Mouse (Mus musculus) forebrain, embryonic 11.5 days (tissue): ENCODE results near the gene Gja8. TPM values are rescaled to one million over a fixed set of nuclear protein-coding genes. Genes with fewer than 3 reads are reported as not detected.

ENCODE experiments used
- ATAC-seq: fragments of 200-750 bp; cut with Nextera tagmentation; replicated peaks from 2 replicates; pipeline ENCODE4 v1.8.0; 2017; ENCODE audit warnings: moderate TSS enrichment; ENCODE audit not compliant: low FRiP score
- DNase-seq: peaks from one replicate; pipeline ENCODE4 v3.0.0-alpha.2; 2017; ENCODE audit warnings: low spot score
- H3K27ac ChIP-seq: fragments of 300-500 bp; sonication (generic); 2 replicates; pipeline ENCODE4 v1.5.1; 2014; ENCODE audit warnings: low read depth, low read length
- H3K27me3 ChIP-seq: fragments of 300-500 bp; sonication (generic); 2 replicates; pipeline ENCODE4 v1.6.1; 2014; ENCODE audit warnings: mild to moderate bottlenecking, low read length, mixed read lengths; ENCODE audit not compliant: control insufficient read depth, insufficient read depth
- H3K36me3 ChIP-seq: fragments of 300-500 bp; sonication (generic); 2 replicates; pipeline ENCODE4 v1.6.1; 2014; ENCODE audit warnings: mild to moderate bottlenecking, low read length, moderate library complexity, mixed read lengths; ENCODE audit not compliant: control insufficient read depth, insufficient read depth
- H3K4me1 ChIP-seq: fragments of 300-500 bp; sonication (generic); replicated peaks from 2 replicates; pipeline ENCODE4 v1.6.1; 2014; ENCODE audit warnings: low read length, mixed read lengths; ENCODE audit not compliant: control insufficient read depth, insufficient read depth
- H3K4me2 ChIP-seq: fragments of 300-500 bp; sonication (generic); 2 replicates; pipeline ENCODE4 v1.6.1; 2014; ENCODE audit warnings: low read depth, mild to moderate bottlenecking, low read length, moderate library complexity, mixed read lengths; ENCODE audit not compliant: severe bottlenecking
- H3K4me3 ChIP-seq: fragments of 300-500 bp; sonication (generic); 2 replicates; pipeline ENCODE4 v1.5.1; 2014; ENCODE audit warnings: low read depth, low read length
- H3K9ac ChIP-seq: fragments of 300-500 bp; sonication (generic); 2 replicates; pipeline ENCODE4 v1.6.1; 2014; ENCODE audit warnings: low read length
- H3K9me3 ChIP-seq: fragments of 300-500 bp; sonication (generic); 2 replicates; pipeline ENCODE4 v1.6.1; 2016; ENCODE audit warnings: low read length, mixed read lengths; ENCODE audit not compliant: control insufficient read depth
- WGBS: fragments of 180-500 bp; shearing (Covaris S2); extraction: QIAGEN DNeasy Blood & Tissue Kit; methylation state at CpG from one replicate; pipeline ENCODE4 v1.1.7; 2014; 5-methylcytosine and 5-hydroxymethylcytosine counted together
- polyA plus RNA-seq: library from polyadenylated mRNA; unstranded; fragments of >200 nt; fragmentation: Nextera tagmentation; extraction: Ambion mirVana; gene quantifications from 2 replicates; pipeline ENCODE4 v1.2.1, GENCODE M21; 2014

Gene Gja8
- polyA plus RNA-seq, 1 experiment from 2014 or later, result not detected

DNA sequence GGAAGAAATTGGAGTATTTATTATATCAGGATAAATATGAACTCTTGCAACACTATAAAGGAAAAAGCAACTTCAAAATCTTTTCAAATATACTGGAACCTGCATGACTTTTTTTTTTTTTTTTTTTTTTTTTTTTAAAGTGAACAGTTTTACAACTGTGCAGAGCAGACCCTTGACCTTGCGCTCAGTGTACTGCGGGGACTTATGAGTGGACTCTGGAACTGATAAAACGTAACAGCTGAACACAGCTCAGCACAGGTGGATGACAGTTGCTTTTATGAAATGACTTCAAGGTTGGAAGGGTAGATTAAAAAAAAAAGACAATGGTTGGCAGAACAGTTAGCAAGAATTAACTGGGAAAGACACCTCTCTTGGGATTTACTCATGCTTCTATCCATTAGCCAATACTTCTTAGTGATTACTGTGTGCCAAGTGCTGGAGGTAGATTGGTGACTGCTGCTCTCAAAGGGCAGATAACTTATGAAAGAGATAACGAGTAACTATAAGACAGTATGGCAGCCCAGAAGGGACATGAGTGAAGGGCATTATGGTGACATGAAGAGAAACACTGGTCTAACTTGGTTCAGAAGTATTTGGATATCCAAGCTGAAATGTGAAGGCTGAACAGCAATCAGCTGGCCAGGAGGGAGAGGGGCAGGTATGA, 23.4 kb downstream of the Gja8 start:
- Histone ChIP-seq H3K36me3 (no peaks in the 10 kb centered on the region), H3K9me3 (no peaks in the 10 kb centered on the region), H3K27ac (no peak overlapping the region), H3K27me3 (no peaks in the 10 kb centered on the region; the same call in 1 of the 2 replicates), H3K9ac (no peak overlapping the region), H3K4me2 (no peak overlapping the region), H3K4me1 (peaks cover 5% of the 10 kb centered on the region; the same call in 1 of the 2 replicates), H3K4me3 (no peak overlapping the region)
- no peak for DNase-seq
- 93% methylated on average over 4 of the region's 4 CpGs for WGBS
- ATAC-seq, result no peak

DNA sequence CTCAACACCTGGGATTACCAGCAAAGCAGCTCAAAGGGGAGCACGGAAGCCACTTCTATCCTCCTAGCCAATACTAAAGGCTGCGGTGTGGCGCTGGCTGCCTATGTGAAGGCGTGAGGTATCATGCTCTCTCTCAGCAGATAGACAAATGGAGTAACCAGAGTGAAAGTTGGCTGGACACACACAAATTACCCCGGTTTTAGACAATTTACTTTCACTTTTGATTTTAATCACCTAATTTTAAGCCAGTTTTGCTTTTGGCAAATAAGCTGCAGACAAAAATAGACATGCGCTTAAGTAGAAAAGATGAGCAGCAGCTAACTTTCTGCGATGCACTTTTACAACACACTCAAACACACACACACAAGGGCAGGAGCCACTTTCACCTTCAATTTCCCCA, 42.1 kb downstream of the Gja8 start:
- Histone ChIP-seq H3K27ac (no peak overlapping the region), H3K36me3 (no peaks in the 10 kb centered on the region; the same call in 1 of the 2 replicates), H3K27me3 (no peaks in the 10 kb centered on the region), H3K4me1 (no peaks in the 10 kb centered on the region), H3K4me2 (no peak overlapping the region), H3K4me3 (no peak overlapping the region), H3K9me3 (no peaks in the 10 kb centered on the region), H3K9ac (no peak overlapping the region)
- ATAC-seq, result no peak
- 95% methylated on average over 7 of the region's 7 CpGs for WGBS
- DNase-seq, result no peak

DNA sequence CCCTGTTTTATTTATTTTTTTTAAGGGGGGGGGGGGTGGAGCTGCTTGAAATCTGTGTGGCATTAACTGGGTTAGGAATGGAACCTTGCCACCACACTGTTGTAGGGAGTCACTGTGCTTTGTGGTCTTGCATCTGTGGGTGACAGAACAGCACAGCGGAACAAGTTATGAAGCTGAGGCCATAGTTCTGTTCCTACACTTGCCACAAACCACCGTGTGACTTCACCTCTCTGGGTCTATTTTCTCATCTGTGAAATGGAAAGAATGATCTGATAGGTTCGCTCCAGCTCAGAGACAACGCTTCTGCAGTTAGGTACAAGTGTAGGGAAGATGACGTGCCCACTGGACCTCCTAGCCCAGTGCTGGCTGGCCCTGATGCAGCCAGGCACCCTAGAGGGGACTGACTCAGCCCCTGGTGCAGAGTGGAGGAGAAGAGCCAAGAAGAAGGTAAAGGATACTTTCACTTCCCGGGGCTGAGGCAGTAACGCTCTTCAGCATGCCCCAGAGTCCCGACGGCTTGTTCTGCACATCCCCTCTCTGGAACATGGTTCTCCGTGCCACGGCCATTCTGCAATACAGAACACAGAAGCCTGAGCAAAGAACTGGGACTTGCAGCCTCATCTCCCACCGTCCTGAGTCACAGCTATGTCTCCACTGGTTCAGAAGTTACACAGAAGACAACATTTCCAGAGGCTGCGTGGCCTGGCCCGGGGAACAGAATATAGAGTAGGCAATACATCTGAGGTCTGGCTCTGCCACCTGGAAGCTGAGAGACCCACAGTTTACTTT, 43.6 kb downstream of the Gja8 start:
- WGBS, result 96% methylated on average over 14 of the region's 14 CpGs
- no peaks in the 10 kb centered on the region for H3K4me1 ChIP-seq
- H3K4me2 ChIP-seq, result no peak overlapping the region
- no peak for DNase-seq
- no peak overlapping the region for H3K4me3 ChIP-seq
- H3K27ac ChIP-seq, result no peak overlapping the region
- H3K9ac ChIP-seq, result no peak overlapping the region
- no peak for ATAC-seq
- no peaks in the 10 kb centered on the region for H3K9me3 ChIP-seq
- H3K27me3 ChIP-seq, result no peaks in the 10 kb centered on the region
- no peaks in the 10 kb centered on the region; the same call in 1 of the 2 replicates for H3K36me3 ChIP-seq

DNA sequence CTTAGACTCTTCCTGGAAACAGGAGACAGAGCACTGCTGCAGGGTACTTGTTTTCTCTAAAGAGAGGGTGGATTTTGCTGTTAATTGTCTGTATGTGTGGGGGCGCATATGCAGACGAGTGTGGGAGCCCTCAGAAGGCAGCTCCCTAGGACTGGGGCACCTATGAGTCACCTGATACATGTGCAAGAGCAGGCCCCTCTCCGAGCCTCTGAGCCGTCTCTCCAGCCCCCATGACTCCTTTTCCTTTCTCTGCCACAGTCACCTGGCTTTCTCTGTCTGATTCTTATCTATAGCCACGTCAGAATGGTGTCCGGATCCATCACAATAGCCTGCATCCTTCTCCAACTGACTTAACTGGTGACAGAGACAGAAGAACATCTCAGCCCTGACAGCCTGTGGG, 44.3 kb downstream of the Gja8 start:
- H3K27ac ChIP-seq, result no peak overlapping the region
- ATAC-seq (no peak), DNase-seq (no peak)
- H3K4me2 ChIP-seq, result no peak overlapping the region
- H3K27me3 ChIP-seq, result no peaks in the 10 kb centered on the region
- no peaks in the 10 kb centered on the region for H3K4me1 ChIP-seq
- no peak overlapping the region for H3K9ac ChIP-seq
- no peaks in the 10 kb centered on the region; the same call in 1 of the 2 replicates for H3K36me3 ChIP-seq
- H3K9me3 ChIP-seq, result no peaks in the 10 kb centered on the region
- H3K4me3 ChIP-seq, result no peak overlapping the region
- WGBS, result 87% methylated on average over 6 of the region's 6 CpGs

DNA sequence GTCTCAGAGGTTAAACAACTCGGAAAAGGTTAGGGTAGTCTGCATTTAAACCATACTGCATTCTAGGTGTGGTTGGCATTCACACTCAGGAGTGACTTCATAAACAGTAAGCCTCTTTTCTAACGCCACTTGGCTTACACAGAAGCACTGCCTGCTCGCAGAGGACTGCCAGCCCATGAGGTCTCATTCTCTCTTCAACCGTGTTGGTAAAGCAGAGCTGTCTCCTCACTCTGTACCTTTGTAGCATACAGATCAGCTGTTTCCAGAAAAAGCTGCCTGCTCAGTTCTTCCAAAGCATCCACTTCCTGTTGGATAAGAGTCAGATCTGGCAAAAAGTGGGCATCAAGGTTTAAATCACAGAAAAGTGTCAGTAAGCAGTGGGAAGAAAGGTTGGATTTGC, 45.4 kb downstream of the Gja8 start:
- WGBS, result 88% methylated on average over 4 of the region's 4 CpGs
- H3K27me3 ChIP-seq, result no peaks in the 10 kb centered on the region
- H3K4me1 ChIP-seq, result no peaks in the 10 kb centered on the region
- H3K36me3 ChIP-seq, result no peaks in the 10 kb centered on the region; the same call in 1 of the 2 replicates
- H3K9ac ChIP-seq, result no peak overlapping the region
- no peak overlapping the region for H3K27ac ChIP-seq
- no peaks in the 10 kb centered on the region for H3K9me3 ChIP-seq
- H3K4me3 ChIP-seq, result no peak overlapping the region
- ATAC-seq, result no peak
- no peak overlapping the region for H3K4me2 ChIP-seq
- no peak for DNase-seq

DNA sequence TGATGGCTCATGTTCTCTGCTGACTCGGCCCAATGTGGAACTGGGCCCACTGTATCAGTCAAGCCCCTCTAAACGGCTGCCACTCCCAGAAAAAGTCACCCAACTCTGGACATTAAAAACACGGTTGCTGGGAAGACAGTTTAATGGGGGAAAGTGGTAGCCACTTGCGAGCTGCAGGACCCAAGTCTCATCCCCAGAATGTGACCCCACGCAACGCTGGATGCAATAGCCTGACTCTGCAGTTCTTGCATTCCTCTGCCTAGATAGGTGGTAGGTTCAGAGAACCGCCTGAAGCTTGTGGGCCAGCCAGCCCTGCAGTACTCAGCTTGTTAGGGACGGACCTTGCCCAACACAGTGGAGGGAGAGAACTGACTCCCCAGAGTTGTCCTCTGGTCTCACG, 46.3 kb downstream of the Gja8 start:
- no peaks in the 10 kb centered on the region for H3K27me3 ChIP-seq
- DNase-seq (no peak), ATAC-seq (no peak)
- H3K27ac ChIP-seq, result no peak overlapping the region
- H3K4me2 ChIP-seq, result no peak overlapping the region
- H3K4me1 ChIP-seq, result no peaks in the 10 kb centered on the region
- H3K9ac ChIP-seq, result no peak overlapping the region
- no peaks in the 10 kb centered on the region; the same call in 1 of the 2 replicates for H3K36me3 ChIP-seq
- 89% methylated on average over 9 of the region's 9 CpGs for WGBS
- H3K4me3 ChIP-seq, result no peak overlapping the region
- H3K9me3 ChIP-seq, result no peaks in the 10 kb centered on the region

DNA sequence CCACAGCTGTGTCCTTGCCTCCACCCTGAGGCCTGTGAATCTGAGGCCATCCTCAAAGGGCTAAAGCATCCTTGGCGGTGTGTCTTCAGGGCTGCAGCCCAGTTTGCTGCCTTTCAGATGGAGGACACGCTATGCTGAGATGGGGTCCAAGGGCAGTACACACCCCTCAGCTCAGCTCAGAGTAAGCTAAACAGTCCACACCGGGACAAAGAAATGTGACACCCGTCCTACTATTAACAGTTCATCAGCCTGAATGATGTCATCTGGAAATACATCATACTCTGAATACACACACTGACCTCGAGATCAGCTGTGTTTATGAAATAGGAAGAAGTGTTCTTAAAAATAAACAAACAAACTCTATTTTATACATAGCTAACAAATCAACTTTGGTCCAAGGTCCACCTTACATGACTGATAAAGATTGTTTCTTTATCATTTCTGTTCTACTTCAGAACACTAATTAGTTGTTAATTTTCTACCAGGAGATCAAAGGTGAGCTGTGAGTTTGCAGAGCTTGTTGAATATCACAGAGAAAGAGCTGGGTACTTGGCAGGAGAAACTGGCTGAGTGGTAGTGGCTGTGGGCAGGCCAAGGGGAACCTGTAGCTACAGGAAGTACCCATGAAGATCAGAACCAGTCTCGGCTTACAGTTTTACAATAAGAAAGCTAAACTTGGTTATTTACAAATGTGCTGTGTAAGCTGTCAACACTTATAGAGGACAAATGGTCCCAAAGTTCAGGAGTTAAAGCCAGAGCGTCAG, 50.8 kb downstream of the Gja8 start:
- Histone ChIP-seq H3K4me1 (no peaks in the 10 kb centered on the region), H3K27me3 (no peaks in the 10 kb centered on the region), H3K4me3 (no peak overlapping the region), H3K36me3 (no peaks in the 10 kb centered on the region; the same call in 1 of the 2 replicates), H3K9me3 (no peaks in the 10 kb centered on the region), H3K27ac (no peak overlapping the region), H3K9ac (no peak overlapping the region), H3K4me2 (no peak overlapping the region)
- DNase-seq, result no peak
- no peak for ATAC-seq
- 86% methylated on average over 7 of the region's 7 CpGs for WGBS

DNA sequence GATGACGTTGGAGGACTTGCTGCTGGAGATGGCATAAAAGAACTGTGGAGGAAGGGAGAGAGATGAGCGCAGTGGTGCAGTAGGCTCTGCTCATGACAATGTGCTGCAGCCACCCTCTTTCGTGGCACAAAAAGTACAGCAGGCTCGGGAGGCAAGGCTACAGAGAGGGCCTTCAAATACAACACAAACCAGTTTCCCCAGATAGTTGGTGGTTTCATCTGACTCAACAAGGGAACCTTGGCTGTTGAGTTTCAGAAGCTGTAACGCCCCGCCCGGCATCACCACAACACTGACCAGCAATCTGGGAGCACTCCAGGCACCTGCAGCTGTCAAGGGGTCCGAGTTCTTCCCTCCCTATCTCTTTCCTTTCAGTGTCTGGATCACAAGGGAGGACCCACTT, 53.3 kb downstream of the Gja8 start:
- no peaks in the 10 kb centered on the region for H3K27me3 ChIP-seq
- 95% methylated on average over 8 of the region's 8 CpGs for WGBS
- H3K9me3 ChIP-seq, result no peaks in the 10 kb centered on the region
- H3K4me2 ChIP-seq, result no peak overlapping the region
- no peaks in the 10 kb centered on the region; the same call in none of the 2 replicates for H3K36me3 ChIP-seq
- no peak overlapping the region for H3K4me3 ChIP-seq
- no peak for ATAC-seq
- DNase-seq, result no peak
- H3K4me1 ChIP-seq, result no peaks in the 10 kb centered on the region
- H3K27ac ChIP-seq, result no peak overlapping the region
- H3K9ac ChIP-seq, result no peak overlapping the region
